Mouse (Mus musculus) kidney, postnatal 0 days (tissue): ENCODE measurements around the gene Adamtsl2. TPM values are rescaled to one million over a fixed set of nuclear protein-coding genes. Genes with fewer than 3 reads are reported as not detected.

Experiments used
- ATAC-seq: fragments of 200-750 bp; cut with Nextera tagmentation; replicated peaks from 2 replicates; pipeline ENCODE4 v1.8.0; 2017; ENCODE audit warnings: low read depth, moderate number of reproducible peaks, moderate TSS enrichment, moderate library complexity; ENCODE audit not compliant: low FRiP score
- DNase-seq: peaks from one replicate; pipeline ENCODE4 v3.0.0-alpha.2; 2016; ENCODE audit warnings: low spot score
- H3K27ac ChIP-seq: fragments of 300-500 bp; sonication (generic); 2 replicates; pipeline ENCODE4 v1.5.1; 2014; ENCODE audit warnings: mild to moderate bottlenecking
- H3K27me3 ChIP-seq: fragments of 300-500 bp; sonication (generic); 2 replicates; pipeline ENCODE4 v1.6.1; 2014; ENCODE audit warnings: low read length, mixed read lengths; ENCODE audit not compliant: insufficient read depth
- H3K36me3 ChIP-seq: fragments of 300-500 bp; sonication (generic); 2 replicates; pipeline ENCODE4 v1.6.1; 2014; ENCODE audit warnings: low read length, mixed read lengths; ENCODE audit not compliant: insufficient read depth
- H3K4me1 ChIP-seq: fragments of 300-500 bp; sonication (generic); replicated peaks from 2 replicates; pipeline ENCODE4 v1.6.1; 2014; ENCODE audit warnings: antibody characterized with exemption, low read length, mixed read lengths; ENCODE audit not compliant: insufficient read depth
- H3K4me2 ChIP-seq: fragments of 300-500 bp; sonication (generic); 2 replicates; pipeline ENCODE4 v1.6.1; 2014; ENCODE audit warnings: mild to moderate bottlenecking, low read length, moderate library complexity, mixed read lengths
- H3K4me3 ChIP-seq: fragments of 300-500 bp; sonication (generic); replicated peaks from 2 replicates; pipeline ENCODE4 v1.5.1; 2014; ENCODE audit warnings: low read depth, low read length
- H3K9ac ChIP-seq: fragments of 300-500 bp; sonication (generic); 2 replicates; pipeline ENCODE4 v1.6.1; 2014; ENCODE audit warnings: low read depth, low read length
- H3K9me3 ChIP-seq: fragments of 300-500 bp; sonication (generic); replicated peaks from 2 replicates; pipeline ENCODE4 v1.6.1; 2016; ENCODE audit warnings: low read length, inconsistent platforms, mixed read lengths
- CTCF ChIP-seq: IDR thresholded peaks from 2 replicates; pipeline ENCODE4 v1.5.1; 2016; ENCODE audit warnings: antibody characterized with exemption, low read depth, mild to moderate bottlenecking, moderate library complexity
- WGBS: fragments of 180-500 bp; shearing (Covaris S2); extraction: QIAGEN DNeasy Blood & Tissue Kit; methylation state at CpG from one replicate; pipeline ENCODE4 v1.1.7; 2014; 5-methylcytosine and 5-hydroxymethylcytosine counted together
- polyA plus RNA-seq: library from polyadenylated mRNA; unstranded; fragments of >200 nt; fragmentation: Nextera tagmentation; extraction: Ambion mirVana; gene quantifications from 2 replicates; pipeline ENCODE4 v1.2.1, GENCODE M21; 2015

Adamtsl2 gene
- 0.80 and 0.83 TPM in 2 replicates for polyA plus RNA-seq

GRCm38 (mm10) chr2:27079152-27079584 lies at the start of gene Adamtsl2:
Gene Adamtsl2, plus strand, starts transcription at chr2:27079379.
- peaks cover 25% of the 10 kb centered on the region for H3K4me1 ChIP-seq
- no peak within 1 kb of the TSS for H3K4me3 ChIP-seq
- DNase-seq (peak; percentile 91), ATAC-seq (peak; percentile 55)
- under 1% methylated on average over 10 of the region's 10 CpGs for WGBS
- peak within 1 kb of the TSS; percentile 38 for H3K4me2 ChIP-seq
- no peak within 1 kb of the TSS for H3K9ac ChIP-seq
- H3K36me3 ChIP-seq, result no peaks in the 10 kb centered on the region
- peak; percentile 29; the same call in 1 of the 2 replicates for TF ChIP-seq CTCF
- H3K27me3 ChIP-seq, result no peaks in the 10 kb centered on the region
- H3K9me3 ChIP-seq, result no peaks in the 10 kb centered on the region
- no peak within 1 kb of the TSS for H3K27ac ChIP-seq

DNA sequence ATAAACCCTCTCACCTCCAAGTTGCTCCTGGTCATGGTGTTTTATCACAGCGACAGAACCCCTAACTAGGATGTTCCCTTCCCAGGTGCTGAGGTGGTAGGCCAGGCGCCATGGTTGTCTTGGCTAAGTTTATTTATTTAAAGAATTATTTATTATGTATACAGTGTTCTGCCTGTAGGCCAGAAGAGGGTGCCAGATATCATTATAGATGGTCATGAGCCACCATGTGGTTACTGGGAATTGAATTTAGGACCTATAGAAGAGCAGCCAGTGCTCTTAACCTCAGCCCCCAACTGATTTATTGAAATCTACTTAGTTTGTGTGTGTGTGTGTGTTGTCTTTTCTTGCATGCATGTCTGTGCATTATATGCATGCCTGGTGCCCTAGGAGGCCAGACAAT lies 46.8 kb upstream of the Adamtsl2 start:
- TF ChIP-seq CTCF, result peak; percentile 32; the same call in 1 of the 2 replicates
- Histone ChIP-seq H3K4me1 (no peaks in the 10 kb centered on the region), H3K36me3 (no peaks in the 10 kb centered on the region), H3K9me3 (no peaks in the 10 kb centered on the region), H3K4me2 (no peak overlapping the region), H3K9ac (no peak overlapping the region), H3K27ac (no peak overlapping the region), H3K27me3 (no peaks in the 10 kb centered on the region), H3K4me3 (no peak overlapping the region)
- WGBS, result 49% methylated on average over 2 of the region's 2 CpGs
- no peak for ATAC-seq
- DNase-seq, result peak; percentile 16

DNA sequence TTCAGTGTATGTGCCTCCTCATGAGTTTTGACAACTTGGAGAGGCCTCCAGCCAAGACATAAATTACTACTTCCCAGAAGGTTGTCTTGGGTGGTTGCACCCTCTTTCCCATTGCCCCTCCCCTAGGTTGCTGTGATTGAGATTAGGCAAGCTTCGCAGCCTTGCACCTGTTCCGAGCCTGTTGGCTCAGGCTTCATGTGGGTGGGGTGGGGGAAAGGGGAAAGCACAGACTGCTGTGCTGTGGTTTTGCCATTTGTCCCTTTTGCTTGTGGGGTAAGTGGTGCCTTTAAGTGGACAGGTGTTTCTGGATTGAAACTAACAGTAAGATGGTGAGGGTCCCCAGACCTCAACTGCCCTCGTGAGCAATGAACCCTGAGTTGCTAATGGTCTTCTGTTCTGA lies 43.2 kb upstream of the Adamtsl2 start:
- DNase-seq (no peak), ATAC-seq (no peak)
- TF ChIP-seq CTCF, result no peak
- H3K36me3 ChIP-seq, result no peaks in the 10 kb centered on the region
- no peak overlapping the region for H3K9ac ChIP-seq
- H3K9me3 ChIP-seq, result no peaks in the 10 kb centered on the region
- 39% methylated on average over 3 of the region's 3 CpGs for WGBS
- H3K27ac ChIP-seq, result no peak overlapping the region
- H3K4me3 ChIP-seq, result no peak overlapping the region
- no peaks in the 10 kb centered on the region for H3K4me1 ChIP-seq
- H3K4me2 ChIP-seq, result no peak overlapping the region
- H3K27me3 ChIP-seq, result no peaks in the 10 kb centered on the region

- TF ChIP-seq CTCF, result no peak
- no peak; the same call in 1 of the 2 replicates for ATAC-seq
- WGBS, result 64% methylated on average over 4 of the region's 4 CpGs
Measured at GRCm38 (mm10) chr2:27037008-27037407, 42.2 kb upstream of the Adamtsl2 start.

DNA sequence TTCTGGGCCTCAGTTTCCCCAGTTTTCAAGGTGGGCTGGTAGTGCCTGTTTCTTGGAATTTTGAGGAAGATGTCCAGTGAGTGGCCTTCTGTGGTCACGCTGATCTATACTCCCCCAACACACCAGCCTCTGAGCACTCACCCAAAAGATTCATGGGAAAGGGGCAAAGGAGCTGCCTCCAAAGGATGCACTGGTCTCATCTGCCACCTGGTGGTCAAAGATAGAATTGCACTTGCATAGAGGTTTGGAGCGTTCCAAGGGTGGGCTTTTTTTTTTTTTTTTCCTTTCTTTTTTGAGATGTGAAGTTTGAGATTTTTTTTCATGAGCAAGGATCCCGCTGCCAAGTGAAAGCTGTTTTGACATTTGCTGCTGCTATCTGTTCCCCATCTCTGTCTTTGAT lies 40.6 kb upstream of the Adamtsl2 start:
- no peak overlapping the region for H3K4me2 ChIP-seq
- DNase-seq (peak; percentile 89), ATAC-seq (no peak)
- no peaks in the 10 kb centered on the region for H3K9me3 ChIP-seq
- no peak overlapping the region for H3K4me3 ChIP-seq
- H3K9ac ChIP-seq, result no peak overlapping the region
- 1% methylated on average over 3 of the region's 3 CpGs for WGBS
- H3K4me1 ChIP-seq, result no peaks in the 10 kb centered on the region
- H3K27ac ChIP-seq, result no peak overlapping the region
- H3K36me3 ChIP-seq, result no peaks in the 10 kb centered on the region
- no peaks in the 10 kb centered on the region for H3K27me3 ChIP-seq
- TF ChIP-seq CTCF, result peak; percentile 97

More at GRCm38 (mm10) chr2:27037008-27037407, 42.2 kb upstream of the Adamtsl2 start:
- no peak overlapping the region for H3K27ac ChIP-seq
- no peaks in the 10 kb centered on the region for H3K27me3 ChIP-seq
- H3K36me3 ChIP-seq, result no peaks in the 10 kb centered on the region
- no peak for DNase-seq
- H3K4me2 ChIP-seq, result no peak overlapping the region
- no peaks in the 10 kb centered on the region for H3K9me3 ChIP-seq
- no peak overlapping the region for H3K9ac ChIP-seq
- H3K4me3 ChIP-seq, result no peak overlapping the region
- no peaks in the 10 kb centered on the region for H3K4me1 ChIP-seq

GRCm38 (mm10) chr2:27039286-27039685 lies 39.9 kb upstream of the Adamtsl2 start:
- no peaks in the 10 kb centered on the region for H3K9me3 ChIP-seq
- 10% methylated on average over 1 of the region's 1 CpGs for WGBS
- H3K9ac ChIP-seq, result no peak overlapping the region
- no peaks in the 10 kb centered on the region for H3K36me3 ChIP-seq
- DNase-seq, result peak; percentile 16
- no peak overlapping the region for H3K4me3 ChIP-seq
- H3K27me3 ChIP-seq, result no peaks in the 10 kb centered on the region
- H3K27ac ChIP-seq, result no peak overlapping the region
- peak; percentile 55; the same call in 1 of the 2 replicates for TF ChIP-seq CTCF
- no peak for ATAC-seq
- no peak overlapping the region for H3K4me2 ChIP-seq
- no peaks in the 10 kb centered on the region for H3K4me1 ChIP-seq
